Mouse (Mus musculus): ENCODE measurements around the gene Evc. TPM values are rescaled to one million over a fixed set of nuclear protein-coding genes. Genes with fewer than 3 reads are reported as not detected.

Evc gene
- polyA plus RNA-seq, 1 experiment from 2014 or later = 11.8 TPM

- H3K36me3 ChIP-seq (ENCODE audit: control insufficient read depth, insufficient read depth, low read length) = no peaks in the 10 kb centered on the region
- 10% methylated on average over 43 of the region's 44 CpGs for WGBS
- H3K4me2 ChIP-seq = peak overlapping the region; percentile 81
- H3K4me3 ChIP-seq (ENCODE audit: low read depth, low read length) = peak overlapping the region; percentile 77
- DNase-seq (ENCODE audit: low spot score, missing footprints) = peak; percentile 90
- no peak for ATAC-seq (ENCODE audit: low FRiP score)
- peak overlapping the region; percentile 14; the same call in 1 of the 2 replicates for H3K27ac ChIP-seq (ENCODE audit: low read depth, low read length)
- peaks cover 54% of the 10 kb centered on the region for H3K27me3 ChIP-seq (ENCODE audit: control insufficient read depth, insufficient read depth, low read length)
- H3K9ac ChIP-seq (ENCODE audit: low read length) = peak overlapping the region; percentile 62
- peaks cover 28% of the 10 kb centered on the region for H3K4me1 ChIP-seq (ENCODE audit: control insufficient read depth, insufficient read depth, low read length)
- H3K9me3 ChIP-seq (ENCODE audit: control insufficient read depth, low read length) = no peaks in the 10 kb centered on the region
Measured at GRCm38 (mm10) chr5:37242360-37243168, 94.1 kb downstream of the Evc start.

- Histone ChIP-seq H3K9me3 (ENCODE audit: control insufficient read depth, low read length) (no peaks in the 10 kb centered on the region), H3K4me1 (ENCODE audit: control insufficient read depth, insufficient read depth, low read length) (peaks cover 25% of the 10 kb centered on the region)
Measured at GRCm38 (mm10) chr5:37241651-37242151, 95.0 kb downstream of the Evc start, which contains the start of gene Crmp1. Gene Crmp1, plus strand, starts transcription at chr5:37241940.

GRCm38 (mm10) chr5:37241224-37241623 is 95.5 kb downstream of the Evc start:
- DNase-seq (ENCODE audit: low spot score, missing footprints) (peak; percentile 86), ATAC-seq (ENCODE audit: low FRiP score) (no peak)
- H3K4me1 ChIP-seq (ENCODE audit: control insufficient read depth, insufficient read depth, low read length) = peaks cover 25% of the 10 kb centered on the region
- H3K4me2 ChIP-seq = peak overlapping the region; percentile 81
- WGBS = 16% methylated on average over 9 of the region's 9 CpGs
- peak overlapping the region; percentile 45; the same call in 1 of the 2 replicates for H3K9ac ChIP-seq (ENCODE audit: low read length)
- no peaks in the 10 kb centered on the region for H3K36me3 ChIP-seq (ENCODE audit: control insufficient read depth, insufficient read depth, low read length)
- peak overlapping the region; percentile 77 for H3K4me3 ChIP-seq (ENCODE audit: low read depth, low read length)
- no peak overlapping the region for H3K27ac ChIP-seq (ENCODE audit: low read depth, low read length)
- no peaks in the 10 kb centered on the region for H3K9me3 ChIP-seq (ENCODE audit: control insufficient read depth, low read length)
- H3K27me3 ChIP-seq (ENCODE audit: control insufficient read depth, insufficient read depth, low read length) = peaks cover 54% of the 10 kb centered on the region

More at GRCm38 (mm10) chr5:37241651-37242151, 95.0 kb downstream of the Evc start, which contains the start of gene Crmp1:
- WGBS = 1% methylated on average over 51 of the region's 56 CpGs
- H3K36me3 ChIP-seq (ENCODE audit: control insufficient read depth, insufficient read depth, low read length) = no peaks in the 10 kb centered on the region
- ATAC-seq (ENCODE audit: low FRiP score) (peak; percentile 82), DNase-seq (ENCODE audit: low spot score, missing footprints) (peak; percentile 99)
- peak within 1 kb of the TSS; percentile 77 for H3K4me3 ChIP-seq (ENCODE audit: low read depth, low read length)
- peak within 1 kb of the TSS; percentile 62 for H3K9ac ChIP-seq (ENCODE audit: low read length)
- H3K27ac ChIP-seq (ENCODE audit: low read depth, low read length) = peak within 1 kb of the TSS; percentile 14
- H3K27me3 ChIP-seq (ENCODE audit: control insufficient read depth, insufficient read depth, low read length) = peaks cover 54% of the 10 kb centered on the region
- H3K4me2 ChIP-seq = peak within 1 kb of the TSS; percentile 81

GRCm38 (mm10) chr5:37240550-37240949 is 96.1 kb downstream of the Evc start:
- H3K9me3 ChIP-seq (ENCODE audit: control insufficient read depth, low read length) = no peaks in the 10 kb centered on the region
- DNase-seq (ENCODE audit: low spot score, missing footprints) (peak; percentile 93), ATAC-seq (ENCODE audit: low FRiP score) (no peak)
- H3K4me2 ChIP-seq = no peak overlapping the region
- 3% methylated on average over 5 of the region's 5 CpGs for WGBS
- H3K36me3 ChIP-seq (ENCODE audit: control insufficient read depth, insufficient read depth, low read length) = no peaks in the 10 kb centered on the region
- no peak overlapping the region for H3K4me3 ChIP-seq (ENCODE audit: low read depth, low read length)
- H3K9ac ChIP-seq (ENCODE audit: low read length) = no peak overlapping the region
- peaks cover 54% of the 10 kb centered on the region for H3K27me3 ChIP-seq (ENCODE audit: control insufficient read depth, insufficient read depth, low read length)
- peaks cover 25% of the 10 kb centered on the region for H3K4me1 ChIP-seq (ENCODE audit: control insufficient read depth, insufficient read depth, low read length)
- no peak overlapping the region for H3K27ac ChIP-seq (ENCODE audit: low read depth, low read length)

Other genes starting within 250 kb of the Evc start
- 272 and 295 TPM in 2 replicates for gene Crmp1, start 95.0 kb downstream of the Evc start, polyA plus RNA-seq (2014; fragmentation: Nextera tagmentation; extraction: Ambion mirVana)
- 8.1 and 10.3 TPM in 2 replicates for gene Evc2, start 1.6 kb upstream of the Evc start, polyA plus RNA-seq (2014; fragmentation: Nextera tagmentation; extraction: Ambion mirVana)

Measured in midbrain, embryonic 11.5 days (tissue).